Mouse (Mus musculus): ENCODE measurements around the gene Lman1l. TPM values are rescaled to one million over a fixed set of nuclear protein-coding genes. Genes with fewer than 3 reads are reported as not detected.

Lman1l gene
- polyA plus RNA-seq, 1 experiment from 2014 or later, result not detected

DNA sequence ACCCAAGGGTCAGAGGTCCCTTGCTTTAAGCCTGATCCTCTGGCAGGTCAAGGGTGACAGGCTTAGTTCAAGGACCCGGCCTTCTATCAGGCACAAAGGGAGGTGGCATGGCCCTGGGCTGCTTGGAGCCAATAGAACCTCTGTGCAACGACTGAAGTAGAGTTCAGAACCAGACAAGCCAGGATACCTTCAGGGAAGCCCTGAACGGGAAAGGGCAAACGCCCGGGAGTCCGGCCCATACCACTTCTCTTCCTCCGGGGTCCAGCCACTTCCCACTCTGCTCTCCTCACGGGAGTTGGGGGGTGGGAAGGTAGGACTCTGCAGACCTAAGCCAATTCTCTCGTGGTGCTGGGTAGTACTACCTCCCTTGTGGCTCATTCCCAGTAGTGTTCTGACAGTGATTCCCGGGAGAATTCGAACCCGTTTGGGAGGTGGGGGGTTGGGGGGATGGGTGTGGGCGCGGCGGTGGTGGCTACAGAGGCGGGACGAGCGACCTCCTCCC is 23.9 kb upstream of the Lman1l start:
- peak overlapping the region; percentile 98 for H3K9ac ChIP-seq (ENCODE audit: low read length)
- TF ChIP-seq EP300 (optimal IDR thresholded peaks at IDR 0.05) (no peak), CTCF (IDR thresholded peaks at IDR 0.05; ENCODE audit: low read depth) (no peak)
- peak overlapping the region; percentile 97 for H3K27ac ChIP-seq (replicated peaks)
- H3K27me3 ChIP-seq (ENCODE audit: control insufficient read depth, insufficient read depth, low read length), result no peaks in the 10 kb centered on the region
- under 1% methylated on average over 18 of the region's 18 CpGs for WGBS
- H3K4me1 ChIP-seq (replicated peaks; ENCODE audit: control insufficient read depth, insufficient read depth), result peaks cover 13% of the 10 kb centered on the region
- H3K9me3 ChIP-seq (ENCODE audit: control insufficient read depth, low read length), result no peaks in the 10 kb centered on the region
- peak overlapping the region; percentile 92 for H3K4me3 ChIP-seq (ENCODE audit: low read depth, low read length)
- peak overlapping the region; percentile 94 for H3K4me2 ChIP-seq (replicated peaks; ENCODE audit: low read depth)
- ATAC-seq (ENCODE audit: low FRiP score, low TSS enrichment) (no peak; the same call in 1 of the 2 replicates), DNase-seq (ENCODE audit: low spot score) (no peak)
- no peaks in the 10 kb centered on the region; the same call in 1 of the 2 replicates for H3K36me3 ChIP-seq (ENCODE audit: control insufficient read depth, insufficient read depth, low read length)

GRCm38 (mm10) chr9:57643856-57644180 is 23.2 kb upstream of the Lman1l start:
- Histone ChIP-seq H3K9ac (ENCODE audit: low read length) (peak overlapping the region; percentile 98; the same call in 1 of the 2 replicates), H3K4me3 (ENCODE audit: low read depth, low read length) (peak overlapping the region; percentile 92), H3K36me3 (ENCODE audit: control insufficient read depth, insufficient read depth, low read length) (no peaks in the 10 kb centered on the region; the same call in 1 of the 2 replicates), H3K4me1 (replicated peaks; ENCODE audit: control insufficient read depth, insufficient read depth) (peaks cover 19% of the 10 kb centered on the region), H3K4me2 (replicated peaks; ENCODE audit: low read depth) (peak overlapping the region; percentile 94), H3K9me3 (ENCODE audit: control insufficient read depth, low read length) (no peaks in the 10 kb centered on the region), H3K27ac (replicated peaks) (peak overlapping the region; percentile 49), H3K27me3 (ENCODE audit: control insufficient read depth, insufficient read depth, low read length) (no peaks in the 10 kb centered on the region)
- 32% methylated on average over 7 of the region's 7 CpGs for WGBS
- DNase-seq (ENCODE audit: low spot score) (no peak), ATAC-seq (ENCODE audit: low FRiP score, low TSS enrichment) (no peak)
- TF ChIP-seq EP300 (optimal IDR thresholded peaks at IDR 0.05), result no peak
- TF ChIP-seq CTCF (IDR thresholded peaks at IDR 0.05; ENCODE audit: low read depth), result no peak

- ATAC-seq (ENCODE audit: low FRiP score, low TSS enrichment) (no peak), DNase-seq (ENCODE audit: low spot score) (no peak)
- no peaks in the 10 kb centered on the region for H3K9me3 ChIP-seq (ENCODE audit: control insufficient read depth, low read length)
- peaks cover 25% of the 10 kb centered on the region for H3K4me1 ChIP-seq (replicated peaks; ENCODE audit: control insufficient read depth, insufficient read depth)
- H3K27ac ChIP-seq (replicated peaks), result peak overlapping the region; percentile 49
- peak overlapping the region; percentile 98; the same call in 1 of the 2 replicates for H3K9ac ChIP-seq (ENCODE audit: low read length)
- H3K4me3 ChIP-seq (ENCODE audit: low read depth, low read length), result peak overlapping the region; percentile 92; the same call in 1 of the 2 replicates
- H3K27me3 ChIP-seq (ENCODE audit: control insufficient read depth, insufficient read depth, low read length), result no peaks in the 10 kb centered on the region
- no peaks in the 10 kb centered on the region; the same call in 1 of the 2 replicates for H3K36me3 ChIP-seq (ENCODE audit: control insufficient read depth, insufficient read depth, low read length)
- TF ChIP-seq EP300 (optimal IDR thresholded peaks at IDR 0.05) (no peak), CTCF (IDR thresholded peaks at IDR 0.05; ENCODE audit: low read depth) (no peak)
- peak overlapping the region; percentile 94 for H3K4me2 ChIP-seq (replicated peaks; ENCODE audit: low read depth)
- WGBS, result 53% methylated on average over 9 of the region's 9 CpGs
Measured at GRCm38 (mm10) chr9:57643169-57643855, 22.7 kb upstream of the Lman1l start.

- TF ChIP-seq EP300 (optimal IDR thresholded peaks at IDR 0.05) (no peak), CTCF (IDR thresholded peaks at IDR 0.05; ENCODE audit: low read depth) (no peak)
Measured at GRCm38 (mm10) chr9:57641775-57642550, 21.4 kb upstream of the Lman1l start.

DNA sequence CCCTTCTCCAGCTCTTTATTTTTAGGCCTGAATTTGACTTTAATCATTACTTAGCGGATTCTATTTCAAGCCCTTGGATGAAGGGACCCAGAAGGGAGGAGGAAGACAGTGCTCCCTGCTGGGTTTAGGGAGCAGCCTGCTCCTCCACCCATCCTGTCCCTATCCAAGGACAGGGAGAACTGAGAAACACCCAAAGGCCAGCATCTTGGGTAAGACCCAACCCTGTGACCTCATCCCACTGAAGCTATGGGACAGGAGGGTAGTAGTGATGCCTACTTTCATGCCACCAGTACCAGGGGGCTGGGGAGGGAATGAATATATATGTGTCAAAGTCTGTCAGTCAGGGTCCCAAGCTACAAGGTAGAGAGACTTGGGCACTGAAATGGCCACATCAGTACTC is 20.4 kb upstream of the Lman1l start:
- no peak for ATAC-seq (ENCODE audit: low FRiP score, low TSS enrichment)
- peaks cover 39% of the 10 kb centered on the region for H3K4me1 ChIP-seq (replicated peaks; ENCODE audit: control insufficient read depth, insufficient read depth)
- TF ChIP-seq CTCF (IDR thresholded peaks at IDR 0.05; ENCODE audit: low read depth), result no peak
- no peak for TF ChIP-seq EP300 (optimal IDR thresholded peaks at IDR 0.05)
- H3K9me3 ChIP-seq (ENCODE audit: control insufficient read depth, low read length), result no peaks in the 10 kb centered on the region
- peak overlapping the region; percentile 51 for H3K4me2 ChIP-seq (replicated peaks; ENCODE audit: low read depth)
- DNase-seq (ENCODE audit: low spot score), result no peak
- no peaks in the 10 kb centered on the region; the same call in 1 of the 2 replicates for H3K36me3 ChIP-seq (ENCODE audit: control insufficient read depth, insufficient read depth, low read length)
- no peak overlapping the region for H3K9ac ChIP-seq (ENCODE audit: low read length)
- peak overlapping the region; percentile 90 for H3K27ac ChIP-seq (replicated peaks)
- H3K27me3 ChIP-seq (ENCODE audit: control insufficient read depth, insufficient read depth, low read length), result no peaks in the 10 kb centered on the region
- no peak overlapping the region for H3K4me3 ChIP-seq (ENCODE audit: low read depth, low read length)
- 63% methylated on average over 1 of the region's 1 CpGs for WGBS

More at GRCm38 (mm10) chr9:57641775-57642550, 21.4 kb upstream of the Lman1l start:
- Histone ChIP-seq H3K36me3 (ENCODE audit: control insufficient read depth, insufficient read depth, low read length) (no peaks in the 10 kb centered on the region; the same call in 1 of the 2 replicates), H3K27ac (replicated peaks) (0 out of 2 replicates have a peak overlapping the region, but pooled peaks have one; percentile 18), H3K4me2 (replicated peaks; ENCODE audit: low read depth) (no peak overlapping the region), H3K9ac (ENCODE audit: low read length) (no peak overlapping the region), H3K27me3 (ENCODE audit: control insufficient read depth, insufficient read depth, low read length) (no peaks in the 10 kb centered on the region), H3K4me1 (replicated peaks; ENCODE audit: control insufficient read depth, insufficient read depth) (peaks cover 38% of the 10 kb centered on the region), H3K4me3 (ENCODE audit: low read depth, low read length) (no peak overlapping the region), H3K9me3 (ENCODE audit: control insufficient read depth, low read length) (no peaks in the 10 kb centered on the region)
- DNase-seq (ENCODE audit: low spot score) (no peak), ATAC-seq (ENCODE audit: low FRiP score, low TSS enrichment) (no peak)
- 82% methylated on average over 13 of the region's 13 CpGs for WGBS
